Mouse (Mus musculus) midbrain, embryonic 16.5 days (tissue): ENCODE results near the gene Pdgfb. TPM values are rescaled to one million over a fixed set of nuclear protein-coding genes. Genes with fewer than 3 reads are reported as not detected.

ENCODE experiments used
- ATAC-seq: fragments of 200-750 bp; cut with Nextera tagmentation; 2 replicates; pipeline ENCODE4 v1.8.0; 2017; ENCODE audit warnings: moderate TSS enrichment
- H3K27ac ChIP-seq: fragments of 300-500 bp; sonication (generic); 2 replicates; pipeline ENCODE4 v1.5.1; 2014; ENCODE audit warnings: mild to moderate bottlenecking, low read length, mixed read lengths
- H3K27me3 ChIP-seq: fragments of 300-500 bp; sonication (generic); 2 replicates; pipeline ENCODE4 v1.6.1; 2014; ENCODE audit warnings: low read depth, low read length, mixed read lengths; ENCODE audit not compliant: control insufficient read depth, insufficient read depth
- H3K36me3 ChIP-seq: fragments of 300-500 bp; sonication (generic); 2 replicates; pipeline ENCODE4 v1.6.1; 2014; ENCODE audit warnings: mild to moderate bottlenecking, low read length, moderate library complexity, mixed read lengths; ENCODE audit not compliant: control insufficient read depth, insufficient read depth
- H3K4me1 ChIP-seq: fragments of 300-500 bp; sonication (generic); 2 replicates; pipeline ENCODE4 v1.6.1; 2014; ENCODE audit warnings: mild to moderate bottlenecking, low read length, mixed read lengths; ENCODE audit not compliant: control insufficient read depth, insufficient read depth
- H3K4me2 ChIP-seq: fragments of 300-500 bp; sonication (generic); 2 replicates; pipeline ENCODE4 v1.6.1; 2014; ENCODE audit warnings: mild to moderate bottlenecking, low read length, mixed read lengths
- H3K4me3 ChIP-seq: fragments of 300-500 bp; sonication (generic); 2 replicates; pipeline ENCODE4 v1.5.1; 2014; ENCODE audit warnings: low read depth, mild to moderate bottlenecking, low read length, moderate library complexity, mixed read lengths
- H3K9ac ChIP-seq: fragments of 300-500 bp; sonication (generic); 2 replicates; pipeline ENCODE4 v1.6.1; 2014; ENCODE audit warnings: low read depth, low read length, mixed read lengths
- H3K9me3 ChIP-seq: fragments of 300-500 bp; sonication (generic); replicated peaks from 2 replicates; pipeline ENCODE4 v1.6.1; 2014; ENCODE audit warnings: mild to moderate bottlenecking, low read length, mixed read lengths; ENCODE audit not compliant: control insufficient read depth, poor library complexity, severe bottlenecking
- WGBS: fragments of 180-500 bp; shearing (Covaris S2); extraction: QIAGEN DNeasy Blood & Tissue Kit; methylation state at CpG from one replicate; pipeline ENCODE4 v1.1.7; 2014; 5-methylcytosine and 5-hydroxymethylcytosine counted together
- polyA plus RNA-seq: library from polyadenylated mRNA; unstranded; fragments of >200 nt; fragmentation: Nextera tagmentation; extraction: Ambion mirVana; gene quantifications from 2 replicates; pipeline ENCODE4 v1.2.1, GENCODE M21; 2015

The Pdgfb gene
- polyA plus RNA-seq, 1 experiment from 2014 or later: 6.8 TPM

GRCm38 (mm10) chr15:80038110-80038391 is 23.3 kb upstream of the Pdgfb start:
- H3K27me3 ChIP-seq: no peaks in the 10 kb centered on the region
- no peaks in the 10 kb centered on the region for H3K4me1 ChIP-seq
- no peak overlapping the region for H3K27ac ChIP-seq
- H3K4me2 ChIP-seq: no peak overlapping the region
- H3K36me3 ChIP-seq: no peaks in the 10 kb centered on the region
- H3K4me3 ChIP-seq: no peak overlapping the region
- 100% methylated on average over 2 of the region's 2 CpGs for WGBS
- no peak overlapping the region for H3K9ac ChIP-seq
- ATAC-seq: no peak
- no peaks in the 10 kb centered on the region for H3K9me3 ChIP-seq

GRCm38 (mm10) chr15:80037255-80038109 is 22.7 kb upstream of the Pdgfb start:
- Histone ChIP-seq H3K4me2 (no peak overlapping the region), H3K4me3 (no peak overlapping the region), H3K9me3 (no peaks in the 10 kb centered on the region), H3K36me3 (no peaks in the 10 kb centered on the region), H3K9ac (no peak overlapping the region), H3K4me1 (no peaks in the 10 kb centered on the region), H3K27me3 (no peaks in the 10 kb centered on the region), H3K27ac (no peak overlapping the region)
- no peak for ATAC-seq
- WGBS: 85% methylated on average over 11 of the region's 11 CpGs

DNA sequence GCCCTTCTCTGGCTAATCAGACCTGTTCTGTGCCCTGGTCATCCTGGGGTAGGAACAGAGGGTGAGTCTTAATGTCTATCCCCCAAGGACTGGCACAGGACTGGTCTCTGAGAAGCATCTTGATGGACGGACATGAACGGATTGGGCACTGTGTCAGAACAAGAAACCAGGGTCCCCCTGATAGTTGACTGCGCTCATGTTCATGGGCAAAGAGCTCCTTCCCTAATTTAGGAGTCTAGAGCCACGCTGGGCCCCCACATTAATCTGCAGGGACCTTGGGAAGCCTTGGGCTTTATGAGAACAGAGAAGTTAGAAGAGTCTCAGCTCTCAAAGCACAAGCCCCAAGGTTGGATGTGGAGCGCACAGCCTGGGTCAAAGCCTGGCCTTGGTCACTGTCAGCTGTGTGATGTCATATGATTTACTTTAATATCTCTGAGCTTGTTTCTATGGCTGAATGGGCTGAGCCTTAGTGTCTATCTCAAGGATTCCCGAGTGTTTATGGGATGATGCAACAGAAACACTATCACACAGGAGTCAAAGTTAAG is 20.6 kb upstream of the Pdgfb start:
- no peak for ATAC-seq
- Histone ChIP-seq H3K4me1 (no peaks in the 10 kb centered on the region), H3K9ac (no peak overlapping the region), H3K4me3 (no peak overlapping the region), H3K9me3 (no peaks in the 10 kb centered on the region), H3K4me2 (no peak overlapping the region), H3K36me3 (no peaks in the 10 kb centered on the region), H3K27ac (no peak overlapping the region), H3K27me3 (no peaks in the 10 kb centered on the region)
- WGBS: 88% methylated on average over 6 of the region's 6 CpGs

DNA sequence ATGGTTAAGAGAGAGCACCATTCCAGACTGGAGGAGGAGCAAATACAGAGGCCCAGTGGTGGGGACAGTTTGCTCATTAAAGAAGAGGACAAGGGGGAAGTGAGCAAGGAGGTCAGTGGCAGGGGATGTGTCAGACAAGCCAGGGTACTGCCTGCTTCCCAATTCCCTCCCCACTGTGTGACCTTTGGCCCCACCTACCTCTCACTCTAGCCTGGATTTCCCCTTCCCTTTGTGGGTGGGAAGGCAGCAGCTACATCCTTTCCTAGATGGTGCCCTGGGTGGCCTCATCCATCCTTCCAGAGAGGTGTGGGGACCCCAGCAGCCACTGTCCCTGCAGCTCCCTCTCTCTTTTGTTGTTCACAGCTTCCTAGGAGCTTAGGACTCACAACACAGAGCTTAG is 20.1 kb upstream of the Pdgfb start:
- H3K27ac ChIP-seq: no peak overlapping the region
- ATAC-seq: no peak
- H3K9me3 ChIP-seq: no peaks in the 10 kb centered on the region
- no peak overlapping the region for H3K4me2 ChIP-seq
- H3K4me3 ChIP-seq: no peak overlapping the region
- no peaks in the 10 kb centered on the region for H3K27me3 ChIP-seq
- no peaks in the 10 kb centered on the region for H3K4me1 ChIP-seq
- H3K36me3 ChIP-seq: no peaks in the 10 kb centered on the region
- no peak overlapping the region for H3K9ac ChIP-seq

DNA sequence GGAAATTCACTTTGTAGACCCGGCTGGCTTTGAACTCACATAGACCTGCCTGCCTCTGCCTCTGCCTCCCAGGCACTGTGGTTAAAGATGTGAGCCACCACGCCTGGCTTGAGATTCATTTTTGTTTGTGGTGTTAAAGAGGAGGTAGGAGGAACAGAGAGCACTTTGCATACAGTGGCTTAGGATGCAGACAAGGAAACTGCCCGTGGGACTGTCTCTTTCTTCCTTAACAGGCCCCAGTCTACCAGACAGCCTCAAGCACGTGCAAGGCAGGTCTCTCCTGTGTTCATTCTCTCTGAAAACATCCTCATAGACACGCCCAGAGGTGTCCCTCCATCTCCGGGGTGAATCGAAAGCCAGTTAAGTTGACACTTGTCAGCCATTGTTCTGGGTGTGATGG is 19.6 kb upstream of the Pdgfb start:
- ATAC-seq: no peak
- Histone ChIP-seq H3K27ac (no peak overlapping the region), H3K36me3 (no peaks in the 10 kb centered on the region), H3K4me1 (no peaks in the 10 kb centered on the region), H3K27me3 (no peaks in the 10 kb centered on the region), H3K9me3 (no peaks in the 10 kb centered on the region), H3K4me2 (no peak overlapping the region), H3K4me3 (no peak overlapping the region), H3K9ac (no peak overlapping the region)
- 68% methylated on average over 7 of the region's 7 CpGs for WGBS

DNA sequence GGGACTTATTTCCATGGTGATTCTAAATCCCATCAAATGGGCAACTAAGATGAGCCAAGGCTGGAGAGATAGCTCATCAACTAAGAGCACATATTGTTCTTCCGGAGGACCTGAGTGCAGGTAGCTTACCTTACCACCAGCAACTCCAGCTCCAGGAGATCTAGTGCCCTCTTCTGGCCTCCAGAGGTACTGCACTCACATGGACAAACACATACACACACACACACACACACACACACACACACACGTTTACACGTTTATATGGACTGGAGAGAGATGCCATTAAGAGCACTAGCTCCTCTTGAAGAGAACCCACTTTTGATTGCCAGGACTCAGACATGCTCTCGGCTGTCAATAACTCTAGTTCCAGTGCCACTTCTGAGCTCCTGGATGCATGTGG is 16.4 kb upstream of the Pdgfb start:
- ATAC-seq: no peak
- H3K36me3 ChIP-seq: no peaks in the 10 kb centered on the region
- H3K4me3 ChIP-seq: no peak overlapping the region
- whole genome bisulfite sequencing: 88% methylated on average over 4 of the region's 4 CpGs
- H3K27ac ChIP-seq: no peak overlapping the region
- no peaks in the 10 kb centered on the region for H3K4me1 ChIP-seq
- H3K9me3 ChIP-seq: no peaks in the 10 kb centered on the region
- H3K4me2 ChIP-seq: no peak overlapping the region
- H3K27me3 ChIP-seq: no peaks in the 10 kb centered on the region
- H3K9ac ChIP-seq: no peak overlapping the region

DNA sequence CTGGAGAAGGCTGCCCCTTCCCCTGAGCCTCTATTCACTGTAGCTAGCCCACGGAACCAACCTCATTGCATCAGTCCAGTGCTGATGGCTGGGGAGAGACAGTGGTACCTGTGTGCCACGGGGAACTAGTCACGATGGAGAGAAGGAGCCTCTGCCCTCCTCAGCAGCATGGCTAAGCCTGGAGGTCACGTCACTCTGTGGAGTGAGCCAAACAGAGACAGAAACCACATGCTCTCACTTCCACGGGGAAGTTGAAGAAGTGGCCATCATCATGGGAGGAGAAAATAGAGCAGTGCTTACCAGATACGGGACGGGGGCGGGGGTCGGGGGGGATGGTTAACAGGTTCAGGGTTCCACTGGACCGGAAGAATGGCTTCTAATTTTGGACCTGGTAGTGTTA is 15.6 kb upstream of the Pdgfb start:
- WGBS: 92% methylated on average over 10 of the region's 10 CpGs

GRCm38 (mm10) chr15:80028862-80029261 is 14.1 kb upstream of the Pdgfb start:
- H3K4me3 ChIP-seq: no peak overlapping the region
- no peak overlapping the region for H3K4me2 ChIP-seq
- H3K27me3 ChIP-seq: no peaks in the 10 kb centered on the region
- no peaks in the 10 kb centered on the region for H3K9me3 ChIP-seq
- H3K36me3 ChIP-seq: no peaks in the 10 kb centered on the region
- ATAC-seq: no peak
- H3K27ac ChIP-seq: no peak overlapping the region
- H3K9ac ChIP-seq: no peak overlapping the region
- H3K4me1 ChIP-seq: peaks cover 13% of the 10 kb centered on the region
- 78% methylated on average over 5 of the region's 5 CpGs for WGBS

More for the DNA sequence above, 15.6 kb upstream of the Pdgfb start:
- Histone ChIP-seq H3K4me2 (no peak overlapping the region), H3K4me3 (no peak overlapping the region), H3K9ac (no peak overlapping the region), H3K36me3 (no peaks in the 10 kb centered on the region), H3K4me1 (no peaks in the 10 kb centered on the region; the same call in 1 of the 2 replicates), H3K27me3 (no peaks in the 10 kb centered on the region), H3K27ac (no peak overlapping the region), H3K9me3 (no peaks in the 10 kb centered on the region)
- no peak for ATAC-seq

DNA sequence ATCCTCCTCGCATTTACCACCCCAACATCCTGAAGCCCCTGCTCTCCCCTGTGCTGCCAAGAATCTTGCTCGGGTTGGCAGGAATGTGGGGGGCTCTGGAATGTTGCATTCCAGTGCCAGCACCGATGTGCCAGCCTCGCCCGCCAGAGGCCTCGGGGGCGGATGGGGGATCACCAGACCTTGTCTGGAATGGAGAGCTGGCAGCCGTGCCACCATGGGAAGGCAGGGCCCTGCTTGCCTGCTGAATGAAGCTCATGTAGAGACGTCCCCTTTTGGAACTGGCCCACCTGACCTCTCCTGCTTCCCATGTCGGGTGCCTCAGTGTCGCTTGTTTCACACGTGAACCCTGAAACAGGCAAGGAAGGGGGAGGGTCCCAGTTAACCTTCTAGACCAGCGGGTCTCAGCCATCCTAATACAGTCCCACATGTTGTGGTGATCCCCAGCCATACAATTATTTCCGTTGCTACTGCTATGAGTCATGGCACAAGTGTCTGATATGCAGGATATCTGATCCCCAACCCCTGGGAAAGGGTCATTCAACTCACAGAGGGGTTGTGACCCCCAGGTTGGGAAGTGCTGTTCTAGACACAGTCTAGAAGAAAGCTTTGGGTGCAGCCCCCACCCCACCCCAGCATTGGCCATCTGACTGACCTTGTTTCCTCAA is 12.0 kb upstream of the Pdgfb start:
- H3K4me2 ChIP-seq: no peak overlapping the region
- no peak overlapping the region for H3K9ac ChIP-seq
- ATAC-seq: no peak
- H3K27ac ChIP-seq: no peak overlapping the region
- no peaks in the 10 kb centered on the region for H3K9me3 ChIP-seq
- H3K36me3 ChIP-seq: no peaks in the 10 kb centered on the region
- H3K4me1 ChIP-seq: peaks cover 13% of the 10 kb centered on the region
- no peaks in the 10 kb centered on the region for H3K27me3 ChIP-seq
- WGBS: 76% methylated on average over 14 of the region's 14 CpGs
- no peak overlapping the region for H3K4me3 ChIP-seq
